Mouse (Mus musculus): ENCODE measurements around the gene Lrr1. TPM values are rescaled to one million over a fixed set of nuclear protein-coding genes. Genes with fewer than 3 reads are reported as not detected.

Gene Lrr1
- polyA plus RNA-seq, 1 experiment from 2014 or later = 5.2 TPM

DNA sequence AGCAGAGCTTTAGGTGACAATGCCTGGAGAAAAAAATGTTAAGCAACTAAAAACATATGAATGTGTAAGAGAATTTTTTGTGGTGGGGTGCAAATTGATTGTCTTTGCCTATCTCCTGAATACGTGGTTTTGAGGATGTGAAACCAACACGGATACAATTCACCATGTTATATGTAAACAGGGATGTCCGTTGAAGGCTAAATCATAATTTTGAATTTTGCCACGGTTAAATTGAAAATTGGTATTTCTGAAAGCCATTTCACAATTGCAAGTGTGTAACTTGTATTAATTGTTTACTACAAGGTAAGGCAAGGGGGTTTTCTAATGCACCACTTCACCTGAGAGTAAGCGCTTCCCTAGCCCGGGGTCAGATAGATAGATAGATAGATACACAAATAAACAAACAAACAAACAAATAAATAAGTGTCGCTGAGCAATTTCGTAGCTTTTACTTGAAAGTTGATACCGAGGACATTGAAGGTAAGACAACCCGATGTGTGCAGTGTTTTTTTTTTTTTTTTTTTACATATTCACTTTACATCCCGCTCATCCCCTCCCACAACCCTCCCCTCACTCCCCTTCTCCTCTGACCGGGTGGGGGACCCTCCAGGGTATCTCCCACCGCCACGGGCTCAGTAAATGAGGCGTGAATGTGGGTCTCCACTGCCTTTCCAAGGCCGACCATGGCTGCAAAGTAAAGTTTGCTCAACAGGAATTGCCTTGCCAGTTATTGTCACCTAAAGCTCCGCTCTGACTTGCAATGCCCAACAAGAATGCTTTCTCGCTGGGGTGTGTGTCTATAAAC lies 756 bp upstream of the Lrr1 start:
- DNase-seq (ENCODE audit: low spot score) (no peak), ATAC-seq (ENCODE audit: low FRiP score, low TSS enrichment) (no peak)
- Histone ChIP-seq H3K27me3 (ENCODE audit: control insufficient read depth, insufficient read depth, low read length) (no peaks in the 10 kb centered on the region), H3K4me3 (ENCODE audit: low read depth, low read length) (peak overlapping the region; percentile 65), H3K36me3 (ENCODE audit: control insufficient read depth, insufficient read depth, low read length) (no peaks in the 10 kb centered on the region), H3K9me3 (ENCODE audit: control insufficient read depth, low read length) (no peaks in the 10 kb centered on the region), H3K27ac (replicated peaks) (no peak overlapping the region), H3K9ac (ENCODE audit: low read length) (peak overlapping the region; percentile 61), H3K4me1 (replicated peaks; ENCODE audit: control insufficient read depth, insufficient read depth) (no peaks in the 10 kb centered on the region), H3K4me2 (replicated peaks; ENCODE audit: low read depth) (peak overlapping the region; percentile 93)
- no peak for TF ChIP-seq CTCF (IDR thresholded peaks at IDR 0.05; ENCODE audit: low read depth)
- TF ChIP-seq EP300 (optimal IDR thresholded peaks at IDR 0.05) = no peak
- WGBS = 7% methylated on average over 18 of the region's 18 CpGs

DNA sequence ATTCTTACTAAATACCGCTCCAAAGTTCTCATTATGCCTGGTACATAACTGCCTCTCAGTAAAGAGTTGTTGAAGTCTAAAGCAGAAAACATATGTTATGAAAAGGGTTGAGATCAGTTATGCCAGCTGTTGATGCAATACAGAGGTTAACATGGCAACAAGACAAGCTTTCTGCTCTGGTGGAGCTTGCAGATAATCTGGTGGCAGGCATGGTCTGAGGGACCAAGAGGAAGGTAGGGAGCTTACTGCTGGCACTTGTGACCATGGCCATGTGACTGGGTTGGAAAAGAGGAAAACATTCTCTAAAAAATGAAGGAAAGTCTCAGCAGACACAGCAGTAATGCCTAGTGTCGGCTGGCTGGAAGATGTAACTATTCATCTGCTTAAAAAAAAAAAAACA lies 2.7 kb downstream of the Lrr1 start:
- TF ChIP-seq EP300 (optimal IDR thresholded peaks at IDR 0.05) (no peak), CTCF (IDR thresholded peaks at IDR 0.05; ENCODE audit: low read depth) (no peak)
- no peak overlapping the region for H3K4me3 ChIP-seq (ENCODE audit: low read depth, low read length)
- 91% methylated on average over 2 of the region's 2 CpGs for WGBS
- H3K4me1 ChIP-seq (replicated peaks; ENCODE audit: control insufficient read depth, insufficient read depth) = no peaks in the 10 kb centered on the region
- DNase-seq (ENCODE audit: low spot score) = no peak
- no peak overlapping the region for H3K9ac ChIP-seq (ENCODE audit: low read length)
- no peak overlapping the region for H3K27ac ChIP-seq (replicated peaks)
- no peaks in the 10 kb centered on the region for H3K27me3 ChIP-seq (ENCODE audit: control insufficient read depth, insufficient read depth, low read length)
- no peaks in the 10 kb centered on the region for H3K9me3 ChIP-seq (ENCODE audit: control insufficient read depth, low read length)
- H3K4me2 ChIP-seq (replicated peaks; ENCODE audit: low read depth) = no peak overlapping the region
- ATAC-seq (ENCODE audit: low FRiP score, low TSS enrichment) = no peak
- no peaks in the 10 kb centered on the region for H3K36me3 ChIP-seq (ENCODE audit: control insufficient read depth, insufficient read depth, low read length)

GRCm38 (mm10) chr12:69175975-69176374 lies 7.4 kb downstream of the Lrr1 start:
- Histone ChIP-seq H3K27ac (replicated peaks) (no peak overlapping the region), H3K9me3 (ENCODE audit: control insufficient read depth, low read length) (no peaks in the 10 kb centered on the region), H3K36me3 (ENCODE audit: control insufficient read depth, insufficient read depth, low read length) (no peaks in the 10 kb centered on the region), H3K9ac (ENCODE audit: low read length) (no peak overlapping the region), H3K4me3 (ENCODE audit: low read depth, low read length) (no peak overlapping the region), H3K4me1 (replicated peaks; ENCODE audit: control insufficient read depth, insufficient read depth) (no peaks in the 10 kb centered on the region), H3K4me2 (replicated peaks; ENCODE audit: low read depth) (no peak overlapping the region), H3K27me3 (ENCODE audit: control insufficient read depth, insufficient read depth, low read length) (no peaks in the 10 kb centered on the region)
- WGBS = 80% methylated on average over 3 of the region's 3 CpGs
- ATAC-seq (ENCODE audit: low FRiP score, low TSS enrichment) = peak; percentile 78
- TF ChIP-seq EP300 (optimal IDR thresholded peaks at IDR 0.05) (no peak), CTCF (IDR thresholded peaks at IDR 0.05; ENCODE audit: low read depth) (no peak)
- DNase-seq (ENCODE audit: low spot score) = no peak

DNA sequence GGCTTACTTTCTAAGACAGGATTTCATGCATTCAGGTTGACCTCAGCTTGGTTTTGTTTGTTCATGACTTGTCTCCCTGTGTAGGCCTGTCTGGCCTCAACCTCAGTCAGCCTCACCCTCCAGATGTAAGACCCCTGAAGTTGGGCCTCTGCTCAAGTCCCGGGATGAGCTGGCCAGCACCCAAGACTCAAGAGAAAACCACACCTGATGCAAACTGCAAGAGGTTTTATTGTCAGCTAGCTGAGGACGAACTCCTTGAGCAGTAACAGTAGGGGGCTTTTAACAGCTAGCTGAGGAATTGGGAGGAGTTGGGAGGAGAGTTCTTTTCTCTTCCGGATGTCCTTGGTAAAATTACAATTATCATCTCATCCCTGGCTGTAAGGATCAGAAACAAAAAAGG lies 8.9 kb downstream of the Lrr1 start:
- 84% methylated on average over 3 of the region's 3 CpGs for WGBS

GRCm38 (mm10) chr12:69179371-69179770 lies 10.8 kb downstream of the Lrr1 start:
- Histone ChIP-seq H3K4me1 (replicated peaks; ENCODE audit: control insufficient read depth, insufficient read depth) (no peaks in the 10 kb centered on the region), H3K9ac (ENCODE audit: low read length) (no peak overlapping the region), H3K4me2 (replicated peaks; ENCODE audit: low read depth) (no peak overlapping the region), H3K4me3 (ENCODE audit: low read depth, low read length) (no peak overlapping the region), H3K36me3 (ENCODE audit: control insufficient read depth, insufficient read depth, low read length) (peaks cover 2% of the 10 kb centered on the region; the same call in 1 of the 2 replicates), H3K27ac (replicated peaks) (no peak overlapping the region), H3K9me3 (ENCODE audit: control insufficient read depth, low read length) (no peaks in the 10 kb centered on the region), H3K27me3 (ENCODE audit: control insufficient read depth, insufficient read depth, low read length) (no peaks in the 10 kb centered on the region)
- ATAC-seq (ENCODE audit: low FRiP score, low TSS enrichment) = no peak
- no peak for TF ChIP-seq EP300 (optimal IDR thresholded peaks at IDR 0.05)
- no peak for TF ChIP-seq CTCF (IDR thresholded peaks at IDR 0.05; ENCODE audit: low read depth)
- WGBS = 55% methylated on average over 12 of the region's 12 CpGs
- no peak for DNase-seq (ENCODE audit: low spot score)

More for the DNA sequence above, 8.9 kb downstream of the Lrr1 start:
- H3K27me3 ChIP-seq (ENCODE audit: control insufficient read depth, insufficient read depth, low read length) = no peaks in the 10 kb centered on the region
- no peak overlapping the region for H3K4me3 ChIP-seq (ENCODE audit: low read depth, low read length)
- no peak overlapping the region for H3K27ac ChIP-seq (replicated peaks)
- DNase-seq (ENCODE audit: low spot score) (no peak), ATAC-seq (ENCODE audit: low FRiP score, low TSS enrichment) (no peak)
- TF ChIP-seq EP300 (optimal IDR thresholded peaks at IDR 0.05) = no peak
- no peak for TF ChIP-seq CTCF (IDR thresholded peaks at IDR 0.05; ENCODE audit: low read depth)
- peaks cover 2% of the 10 kb centered on the region; the same call in 1 of the 2 replicates for H3K36me3 ChIP-seq (ENCODE audit: control insufficient read depth, insufficient read depth, low read length)
- H3K4me1 ChIP-seq (replicated peaks; ENCODE audit: control insufficient read depth, insufficient read depth) = no peaks in the 10 kb centered on the region
- H3K9ac ChIP-seq (ENCODE audit: low read length) = no peak overlapping the region
- no peaks in the 10 kb centered on the region for H3K9me3 ChIP-seq (ENCODE audit: control insufficient read depth, low read length)
- H3K4me2 ChIP-seq (replicated peaks; ENCODE audit: low read depth) = no peak overlapping the region

DNA sequence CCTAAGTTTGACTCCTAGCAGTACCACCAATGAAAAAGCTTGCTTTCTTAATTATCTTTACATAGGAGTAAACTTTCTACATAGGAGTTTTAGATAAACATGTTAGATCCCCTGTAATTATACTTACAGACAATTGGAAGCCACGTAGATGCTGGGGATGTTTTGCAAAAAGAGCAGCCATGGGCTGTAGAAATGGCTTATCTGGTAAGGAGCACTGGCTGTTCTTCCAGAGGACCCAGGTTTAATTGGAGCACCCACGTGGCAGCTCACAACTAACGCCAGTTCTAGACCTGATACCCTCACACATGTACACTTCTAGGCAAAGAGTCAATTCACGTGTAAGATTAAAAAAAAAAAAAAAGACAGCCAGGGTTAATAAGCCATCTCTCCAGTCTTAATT lies 13.2 kb downstream of the Lrr1 start:
- 87% methylated on average over 4 of the region's 4 CpGs for WGBS
- Histone ChIP-seq H3K4me2 (replicated peaks; ENCODE audit: low read depth) (no peak overlapping the region), H3K9ac (ENCODE audit: low read length) (no peak overlapping the region), H3K4me1 (replicated peaks; ENCODE audit: control insufficient read depth, insufficient read depth) (no peaks in the 10 kb centered on the region), H3K4me3 (ENCODE audit: low read depth, low read length) (no peak overlapping the region), H3K27me3 (ENCODE audit: control insufficient read depth, insufficient read depth, low read length) (no peaks in the 10 kb centered on the region), H3K9me3 (ENCODE audit: control insufficient read depth, low read length) (no peaks in the 10 kb centered on the region), H3K36me3 (ENCODE audit: control insufficient read depth, insufficient read depth, low read length) (peaks cover 2% of the 10 kb centered on the region; the same call in 1 of the 2 replicates), H3K27ac (replicated peaks) (no peak overlapping the region)
- DNase-seq (ENCODE audit: low spot score) (no peak), ATAC-seq (ENCODE audit: low FRiP score, low TSS enrichment) (no peak)
- TF ChIP-seq CTCF (IDR thresholded peaks at IDR 0.05; ENCODE audit: low read depth) = no peak
- TF ChIP-seq EP300 (optimal IDR thresholded peaks at IDR 0.05) = no peak
